Mouse (Mus musculus) embryonic fibroblast, embryonic 13.5 days (primary cell): ENCODE measurements around the gene Gm10563. TPM values are rescaled to one million over a fixed set of nuclear protein-coding genes. Genes with fewer than 3 reads are reported as not detected.

Source experiments
- H3K27ac ChIP-seq: 2 replicates; pipeline ENCODE4 v1.5.1; 2012; ENCODE audit warnings: low read length, control low read depth, inconsistent platforms; ENCODE audit not compliant: insufficient read depth
- H3K4me1 ChIP-seq: 2 replicates; pipeline ENCODE4 v1.6.1; 2011; ENCODE audit warnings: low read length; ENCODE audit not compliant: control insufficient read depth, insufficient read depth
- H3K4me3 ChIP-seq: 2 replicates; pipeline ENCODE4 v1.5.1; 2011; ENCODE audit warnings: mild to moderate bottlenecking, control low read depth, low read length; ENCODE audit not compliant: insufficient read depth
- CTCF ChIP-seq: IDR thresholded peaks from 2 replicates; pipeline ENCODE4 v1.5.1; 2011; ENCODE audit warnings: mild to moderate bottlenecking, control low read depth, low read length, moderate library complexity, borderline replicate concordance; ENCODE audit not compliant: insufficient read depth
- POLR2A ChIP-seq: IDR thresholded peaks from 2 replicates; pipeline ENCODE4 v1.6.1; 2011; ENCODE audit warnings: low read depth, mild to moderate bottlenecking, control low read depth, low read length, moderate library complexity
- polyA plus RNA-seq: library from polyadenylated mRNA; stranded (reverse); fragments of >200 nt; gene quantifications from 2 replicates; pipeline ENCODE4 v1.2.4, GENCODE M21; 2011; ENCODE audit warnings: low read depth; ENCODE audit not compliant: missing spikeins, insufficient read length

The Gm10563 gene
- polyA plus RNA-seq, 1 experiment = not detected

GRCm38 (mm10) chr4:155653086-155653450, 7.9 kb upstream of the Gm10563 start, which contains the start of gene Mmp23:
Gene Mmp23, minus strand, starts transcription at chr4:155653384.
- peak within 1 kb of the TSS; percentile 72 for H3K27ac ChIP-seq
- TF ChIP-seq POLR2A (peak; percentile 68), CTCF (no peak)
- H3K4me3 ChIP-seq = peak within 1 kb of the TSS; percentile 33
- no peaks in the 10 kb centered on the region; the same call in none of the 2 replicates for H3K4me1 ChIP-seq

- Histone ChIP-seq H3K4me1 (no peaks in the 10 kb centered on the region; the same call in none of the 2 replicates), H3K4me3 (peak overlapping the region; percentile 33), H3K27ac (peak overlapping the region; percentile 72)
- TF ChIP-seq CTCF = no peak
- TF ChIP-seq POLR2A = no peak
Measured at GRCm38 (mm10) chr4:155652283-155653085, 7.3 kb upstream of the Gm10563 start.

- no peaks in the 10 kb centered on the region; the same call in none of the 2 replicates for H3K4me1 ChIP-seq
- 0 out of 2 replicates have a peak overlapping the region, but pooled peaks have one; percentile 33 for H3K4me3 ChIP-seq
- H3K27ac ChIP-seq = peak overlapping the region; percentile 72
- TF ChIP-seq CTCF (no peak), POLR2A (0 out of 2 replicates have a peak, but pooled peaks have one; percentile 45)
Measured at GRCm38 (mm10) chr4:155651553-155652269, 6.5 kb upstream of the Gm10563 start.

GRCm38 (mm10) chr4:155649355-155649754, 4.1 kb upstream of the Gm10563 start:
- Histone ChIP-seq H3K27ac (no peak overlapping the region), H3K4me1 (no peaks in the 10 kb centered on the region; the same call in none of the 2 replicates), H3K4me3 (no peak overlapping the region)
- TF ChIP-seq POLR2A = no peak
- no peak for TF ChIP-seq CTCF

GRCm38 (mm10) chr4:155645721-155646120, 513 bp upstream of the Gm10563 start:
- no peak for TF ChIP-seq CTCF
- no peak for TF ChIP-seq POLR2A
- H3K4me1 ChIP-seq = no peaks in the 10 kb centered on the region
- no peak overlapping the region for H3K4me3 ChIP-seq
- H3K27ac ChIP-seq = no peak overlapping the region

GRCm38 (mm10) chr4:155643531-155643930, 1.7 kb downstream of the Gm10563 start:
- H3K4me3 ChIP-seq = no peak overlapping the region
- TF ChIP-seq CTCF (no peak), POLR2A (no peak)
- no peak overlapping the region for H3K27ac ChIP-seq
- no peaks in the 10 kb centered on the region for H3K4me1 ChIP-seq

GRCm38 (mm10) chr4:155635766-155636499, 9.3 kb downstream of the Gm10563 start:
- no peaks in the 10 kb centered on the region for H3K4me1 ChIP-seq
- H3K27ac ChIP-seq = no peak overlapping the region
- no peak for TF ChIP-seq POLR2A
- no peak for TF ChIP-seq CTCF
- no peak overlapping the region for H3K4me3 ChIP-seq

GRCm38 (mm10) chr4:155630267-155630666, 14.9 kb downstream of the Gm10563 start:
- no peak overlapping the region for H3K27ac ChIP-seq
- TF ChIP-seq CTCF (no peak), POLR2A (no peak)
- no peak overlapping the region for H3K4me3 ChIP-seq
- H3K4me1 ChIP-seq = no peaks in the 10 kb centered on the region

- Histone ChIP-seq H3K4me3 (peak within 1 kb of the TSS; percentile 92), H3K4me1 (no peaks in the 10 kb centered on the region), H3K27ac (peak within 1 kb of the TSS; percentile 80)
- TF ChIP-seq CTCF (no peak), POLR2A (peak; percentile 94)
Measured at GRCm38 (mm10) chr4:155624338-155625291, 20.6 kb downstream of the Gm10563 start, which contains the start of gene Cdk11b. Gene Cdk11b, plus strand, starts transcription at chr4:155624854.
